Mouse (Mus musculus): ENCODE results near the gene Atr. TPM values are rescaled to one million over a fixed set of nuclear protein-coding genes. Genes with fewer than 3 reads are reported as not detected.

The Atr gene
- total RNA-seq, 2 experiments from 2014 or later = 11.0 to 11.5 TPM

Other genes with a start within 250 kb of the Atr start
- 1 to 10 TPM; 1.2 to 1.6 TPM for gene Pcolce2, start 220.0 kb upstream of the Atr start, total RNA-seq (2021)
- 10 to 100 TPM; 48.2 to 48.3 TPM for gene Trpc1, start 107.2 kb upstream of the Atr start, total RNA-seq (2021)
- 1 to 10 TPM; 4.3 to 4.6 TPM for gene Pls1, start 12.3 kb upstream of the Atr start, total RNA-seq (2021)
- 10 to 100 TPM; 23.5 to 24.0 TPM for gene Xrn1, start 97.2 kb downstream of the Atr start, total RNA-seq (2021)

All from left cerebral cortex, postnatal 14 days (tissue).